Mouse (Mus musculus) cerebellum, adult 8-10 months (tissue): ENCODE measurements around the gene Kmt5b.

Experiments
- DNase-seq: peaks from one replicate; pipeline ENCODE4 v3.0.0; 2022

Kmt5b gene

GRCm38 (mm10) chr19:3767276-3767780 lies at the start of gene Kmt5b:
Gene Kmt5b, plus strand, starts transcription at chr19:3767421.
- peak; percentile 77 for DNase-seq

- peak; percentile 67 for DNase-seq
Measured at GRCm38 (mm10) chr19:3718481-3719361, 48.5 kb upstream of the Kmt5b start.

GRCm38 (mm10) chr19:3719362-3719891 lies 47.8 kb upstream of the Kmt5b start:
- peak; percentile 68 for DNase-seq

- no peak for DNase-seq
Measured at GRCm38 (mm10) chr19:3723170-3723569, 44.1 kb upstream of the Kmt5b start.

GRCm38 (mm10) chr19:3723904-3724303 lies 43.3 kb upstream of the Kmt5b start:
- DNase-seq = no peak

- DNase-seq = peak; percentile 73
Measured at GRCm38 (mm10) chr19:3724779-3725178, 42.4 kb upstream of the Kmt5b start.

GRCm38 (mm10) chr19:3728901-3729300 lies 38.3 kb upstream of the Kmt5b start:
- DNase-seq = no peak

- DNase-seq = no peak
Measured at GRCm38 (mm10) chr19:3730781-3731646, 36.2 kb upstream of the Kmt5b start.

- no peak for DNase-seq
Measured at GRCm38 (mm10) chr19:3736001-3736400, 31.2 kb upstream of the Kmt5b start.

- no peak for DNase-seq
Measured at GRCm38 (mm10) chr19:3739650-3740049, 27.6 kb upstream of the Kmt5b start.

- peak; percentile 28 for DNase-seq
Measured at GRCm38 (mm10) chr19:3742716-3743115, 24.5 kb upstream of the Kmt5b start.

GRCm38 (mm10) chr19:3743362-3743761 lies 23.9 kb upstream of the Kmt5b start:
- no peak for DNase-seq

- DNase-seq = peak; percentile 69
Measured at GRCm38 (mm10) chr19:3743851-3744512, 23.2 kb upstream of the Kmt5b start.

GRCm38 (mm10) chr19:3752621-3753239 lies 14.5 kb upstream of the Kmt5b start:
- DNase-seq = no peak

- DNase-seq = no peak
Measured at GRCm38 (mm10) chr19:3753240-3753633, 14.0 kb upstream of the Kmt5b start.

GRCm38 (mm10) chr19:3753738-3754137 lies 13.5 kb upstream of the Kmt5b start:
- DNase-seq = no peak

GRCm38 (mm10) chr19:3757861-3758260 lies 9.4 kb upstream of the Kmt5b start:
- DNase-seq = no peak

- DNase-seq = peak; percentile 59
Measured at GRCm38 (mm10) chr19:3765221-3765820, 1.9 kb upstream of the Kmt5b start.

- peak; percentile 25 for DNase-seq
Measured at GRCm38 (mm10) chr19:3766378-3766777, 843 bp upstream of the Kmt5b start.

GRCm38 (mm10) chr19:3767781-3768696 lies 818 bp downstream of the Kmt5b start:
- DNase-seq = peak; percentile 93
